Mouse (Mus musculus): Measurements from ENCODE around the gene Rufy1.

- TF ChIP-seq POLR2A (IDR thresholded peaks at IDR 0.05; ENCODE audit: insufficient read length, low read depth) (no peak), USF1 (IDR thresholded peaks at IDR 0.05; ENCODE audit: low read depth) (no peak), TCF12 (IDR thresholded peaks at IDR 0.05; ENCODE audit: insufficient read depth, poor library complexity, severe bottlenecking) (no peak), E2F4 (IDR thresholded peaks at IDR 0.05; ENCODE audit: insufficient read depth) (no peak), TCF3 (IDR thresholded peaks at IDR 0.05; ENCODE audit: insufficient read length, low read depth) (no peak)
Measured at GRCm38 (mm10) chr11:50461481-50461880, 30.6 kb upstream of the Rufy1 start.

All from myocyte (in vitro differentiated cells).